ENCODE assay signal across 1 mouse cellular context in the genomic region with DNA sequence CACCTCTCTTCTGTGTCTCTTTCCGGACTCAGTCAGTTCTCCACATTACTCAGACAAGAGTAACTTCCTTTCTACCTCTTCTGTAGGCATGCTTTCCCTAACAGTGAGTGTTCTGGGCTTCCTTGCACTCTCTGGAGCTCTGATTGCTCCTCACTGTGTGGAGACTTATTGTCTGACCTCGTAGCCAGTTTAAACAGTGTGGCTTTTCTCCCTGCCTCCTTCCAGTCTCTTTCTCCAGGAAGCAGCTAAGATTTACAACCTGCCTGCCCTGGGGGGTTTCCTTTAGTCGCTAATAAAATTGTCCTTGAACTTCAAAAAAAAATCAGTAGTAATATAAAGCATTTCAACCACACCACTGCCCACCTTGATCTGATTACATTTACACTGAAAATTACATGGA.
TF ChIP-seq lines count a peak whose summit lies in the region.

No protein-coding gene starts in this region.

TF ChIP-seq in CH12.LX, 34 proteins besides CTCF, POLR2A, EP300 and RAD21 (continued from another document):
- TF ChIP-seq MYC (IDR thresholded peaks at IDR 0.05; ENCODE audit: low read depth, low read length) (0 out of 2 replicates have a peak, but pooled peaks have one; percentile 17), ELF1 (IDR thresholded peaks at IDR 0.05; ENCODE audit: low read depth, low read length) (no peak), PAX5 (IDR thresholded peaks at IDR 0.05; ENCODE audit: low read length) (no peak)
